Mouse (Mus musculus) CH12.LX (cell line): ENCODE measurements around the gene Gm37240. TPM values are rescaled to one million over a fixed set of nuclear protein-coding genes. Genes with fewer than 3 reads are reported as not detected.

Experiments
- DNase-seq: peaks from one replicate; pipeline ENCODE4 v3.0.0-alpha.2; 2013; ENCODE audit errors: extremely low read depth
- H3K27ac ChIP-seq: 2 replicates; pipeline ENCODE4 v1.5.1; 2012; ENCODE audit warnings: low read depth, mild to moderate bottlenecking, control low read depth, moderate library complexity; ENCODE audit not compliant: insufficient read depth
- H3K27me3 ChIP-seq: replicated peaks from 2 replicates; pipeline ENCODE3; 2012; ENCODE audit warnings: inconsistent platforms
- H3K36me3 ChIP-seq, 2 experiments: replicated peaks in 1 of 2; 2 replicates each; pipeline versions ENCODE3 to v1.6.1; 2012; ENCODE audit warnings: inconsistent platforms in 1 of 2, low read length in 1 of 2, mild to moderate bottlenecking in 1 of 2, mixed read lengths in 1 of 2, moderate library complexity in 1 of 2; ENCODE audit not compliant: control insufficient read depth in 1 of 2, insufficient read depth in 1 of 2
- H3K4me1 ChIP-seq, 2 experiments: 2 replicates each; pipeline ENCODE4 v1.6.1; 2012; ENCODE audit warnings: inconsistent platforms in 1 of 2, moderate library complexity in 1 of 2; ENCODE audit not compliant: insufficient read depth in 2 of 2, control insufficient read depth in 1 of 2
- H3K4me2 ChIP-seq: 2 replicates; pipeline ENCODE4 v1.6.1; 2012; ENCODE audit warnings: low read depth, mild to moderate bottlenecking, control low read depth; ENCODE audit not compliant: poor library complexity, insufficient read depth, severe bottlenecking
- H3K4me3 ChIP-seq, 3 experiments: fragments of 150-350 bp in 1 of 3; sonication (generic) in 1 of 3; replicated peaks in 1 of 3; 2 replicates each; pipeline versions ENCODE3 to v1.5.1; 2011 to 2012; ENCODE audit warnings: low read depth in 2 of 3, low read length in 2 of 3, mild to moderate bottlenecking in 2 of 3, moderate library complexity in 2 of 3, control low read depth in 1 of 3, improper control_type of control experiment in 1 of 3, inconsistent platforms in 1 of 3, mixed read lengths in 1 of 3; ENCODE audit not compliant: poor library complexity in 1 of 3
- H3K79me2 ChIP-seq: replicated peaks from 2 replicates; pipeline ENCODE4 v1.6.1; 2012; ENCODE audit warnings: mild to moderate bottlenecking, moderate library complexity; ENCODE audit not compliant: control insufficient read depth, poor library complexity, insufficient read depth, severe bottlenecking; ENCODE audit errors: extremely low read depth
- H3K9ac ChIP-seq: 2 replicates; pipeline ENCODE4 v1.6.1; 2012; ENCODE audit warnings: low read depth, mild to moderate bottlenecking, control low read depth, moderate library complexity; ENCODE audit not compliant: insufficient read depth
- H3K9me3 ChIP-seq: replicated peaks from 2 replicates; pipeline ENCODE3; 2012; ENCODE audit warnings: low read length, inconsistent platforms, mixed read lengths
- CHD1 ChIP-seq: IDR thresholded peaks from 2 replicates; pipeline ENCODE4 v1.6.1; 2012; ENCODE audit warnings: low read depth, low read length, improper control_type of control experiment, inconsistent platforms
- CHD2 ChIP-seq: IDR thresholded peaks from 2 replicates; pipeline ENCODE4 v1.6.1; 2011; ENCODE audit warnings: low read length, improper control_type of control experiment
- ELF1 ChIP-seq: IDR thresholded peaks from 2 replicates; pipeline ENCODE4 v1.6.1; 2014; ENCODE audit warnings: low read depth, mild to moderate bottlenecking, inconsistent platforms, low read length, improper control_type of control experiment
- EP300 ChIP-seq: IDR thresholded peaks from 2 replicates; pipeline ENCODE4 v1.6.1; 2011; ENCODE audit warnings: low read length, improper control_type of control experiment
- ETS1 ChIP-seq: conservative IDR thresholded peaks from 2 replicates; pipeline ENCODE4 v1.6.1; 2012; ENCODE audit warnings: low read depth, mild to moderate bottlenecking, inconsistent platforms, low read length, improper control_type of control experiment, moderate library complexity
- HCFC1 ChIP-seq: IDR thresholded peaks from 2 replicates; pipeline ENCODE4 v1.6.1; 2012; ENCODE audit warnings: low read depth, mild to moderate bottlenecking, inconsistent platforms, low read length, improper control_type of control experiment
- IRF4 ChIP-seq: IDR thresholded peaks from 2 replicates; pipeline ENCODE4 v1.6.1; 2014; ENCODE audit warnings: low read depth, mild to moderate bottlenecking, inconsistent platforms, low read length, improper control_type of control experiment
- JUN ChIP-seq: IDR thresholded peaks from 2 replicates; pipeline ENCODE4 v1.6.1; 2011; ENCODE audit warnings: low read depth, mild to moderate bottlenecking, low read length, improper control_type of control experiment, moderate library complexity; ENCODE audit not compliant: insufficient read depth
- JUND ChIP-seq: conservative IDR thresholded peaks from 2 replicates; pipeline ENCODE4 v1.6.1; 2011; ENCODE audit warnings: low read depth, low read length, improper control_type of control experiment
- KAT2A ChIP-seq: IDR thresholded peaks from 2 replicates; pipeline ENCODE4 v1.6.1; 2012; ENCODE audit warnings: low read length, improper control_type of control experiment, inconsistent platforms; ENCODE audit not compliant: insufficient replicate concordance
- MAX ChIP-seq: IDR thresholded peaks from 2 replicates; pipeline ENCODE4 v1.6.1; 2011; ENCODE audit warnings: low read length, improper control_type of control experiment
- MAZ ChIP-seq: IDR thresholded peaks from 2 replicates; pipeline ENCODE4 v1.6.1; 2012; ENCODE audit warnings: low read depth, mild to moderate bottlenecking, inconsistent platforms, low read length, improper control_type of control experiment, moderate library complexity
- MEF2A ChIP-seq: IDR thresholded peaks from 2 replicates; pipeline ENCODE4 v1.6.1; 2014; ENCODE audit warnings: low read depth, mild to moderate bottlenecking, inconsistent platforms, low read length, improper control_type of control experiment, borderline replicate concordance
- MXI1 ChIP-seq: IDR thresholded peaks from 2 replicates; pipeline ENCODE4 v1.6.1; 2011; ENCODE audit warnings: mild to moderate bottlenecking, low read depth, low read length, improper control_type of control experiment
- NELFE ChIP-seq: IDR thresholded peaks from 2 replicates; pipeline ENCODE4 v1.6.1; 2011; ENCODE audit warnings: low read depth, low read length, improper control_type of control experiment
- NRF1 ChIP-seq: IDR thresholded peaks from 2 replicates; pipeline ENCODE4 v1.6.1; 2014; ENCODE audit warnings: low read depth, mild to moderate bottlenecking, inconsistent platforms, low read length, improper control_type of control experiment, moderate library complexity
- PAX5 ChIP-seq: IDR thresholded peaks from 2 replicates; pipeline ENCODE4 v1.6.1; 2012; ENCODE audit warnings: low read length, inconsistent platforms, mixed read lengths
- POLR2A ChIP-seq: IDR thresholded peaks from 2 replicates; pipeline ENCODE4 v1.6.1; 2011; ENCODE audit warnings: low read depth, mild to moderate bottlenecking, improper control_type of control experiment, low read length
- POLR2AphosphoS2 ChIP-seq: IDR thresholded peaks from 2 replicates; pipeline ENCODE4 v1.6.1; 2011; ENCODE audit warnings: low read depth, low read length, improper control_type of control experiment
- RAD21 ChIP-seq: IDR thresholded peaks from 2 replicates; pipeline ENCODE4 v1.6.1; 2011; ENCODE audit warnings: low read depth, mild to moderate bottlenecking, low read length, improper control_type of control experiment, moderate library complexity
- SIN3A ChIP-seq: IDR thresholded peaks from 2 replicates; pipeline ENCODE4 v1.6.1; 2012; ENCODE audit warnings: low read length, improper control_type of control experiment, inconsistent platforms
- TCF12 ChIP-seq: IDR thresholded peaks from 2 replicates; pipeline ENCODE4 v1.6.1; 2014; ENCODE audit warnings: low read depth, mild to moderate bottlenecking, inconsistent platforms, low read length, improper control_type of control experiment
- UBTF ChIP-seq: IDR thresholded peaks from 2 replicates; pipeline ENCODE4 v1.6.1; 2012; ENCODE audit warnings: low read depth, mild to moderate bottlenecking, inconsistent platforms, low read length, improper control_type of control experiment, moderate library complexity
- ZMIZ1 ChIP-seq: IDR thresholded peaks from 2 replicates; pipeline ENCODE4 v1.6.1; 2012; ENCODE audit warnings: low read depth, mild to moderate bottlenecking, inconsistent platforms, low read length, improper control_type of control experiment
- dilution Hi-C: fragments of 300-500 bp; cut with MboI; formaldehyde crosslinking; loops from 2 replicates; pipeline ENCODE4 v1.14.3; 2020; ENCODE audit warnings: low sequenced_read_pairs; ENCODE audit not compliant: extremely low pct_unique_long_range_greater_than_20kb, extremely low pct_ligation_motif_present
- in situ Hi-C: fragments of 300-500 bp; cut with MboI; formaldehyde crosslinking; loops from 3 replicates; pipeline ENCODE4 v1.14.3; 2019; ENCODE audit warnings: low sequenced_read_pairs, low pct_ligation_motif_present, low pct_unique_long_range_greater_than_20kb, mixed read lengths
- polyA plus RNA-seq: library from polyadenylated mRNA; unstranded; fragments of >175 nt; gene quantifications from 2 replicates; pipeline ENCODE4 v1.2.1, GENCODE M21; 2012; ENCODE audit warnings: low read depth; ENCODE audit not compliant: insufficient read length
- total RNA-seq, 2 experiments: library from RNA; depleted of rRNA; stranded (reverse); fragments of 300-350 nt in 1 of 2; fragments of >200 nt in 1 of 2; gene quantifications; 2 replicates each; pipeline ENCODE4 v1.2.3; 2012 to 2014

Gm37240 gene
- total and polyA plus RNA-seq, 3 experiments, result 0.08 to 0.19 (median 0.14) TPM

GRCm38 (mm10) chr3:84654900-84655784 lies 1232.2 kb downstream of the Gm37240 start (continued):
- TF ChIP-seq MEF2A, result 0 out of 2 replicates have a peak, but pooled peaks have one; percentile 30
- peak; percentile 16 for TF ChIP-seq RAD21
- peak; percentile 54; the same call in 1 of the 2 replicates for TF ChIP-seq MAZ
- TF ChIP-seq JUN, result no peak
- TF ChIP-seq CHD2, result peak; percentile 84
- peak; percentile 63; the same call in 1 of the 2 replicates for TF ChIP-seq IRF4
- peak; percentile 21; the same call in 1 of the 2 replicates for TF ChIP-seq TCF12
- TF ChIP-seq EP300, result peak; percentile 60
- no peak; the same call in 1 of the 2 replicates for TF ChIP-seq NELFE
- peak; percentile 24; the same call in 1 of the 2 replicates for TF ChIP-seq ETS1
- no peak; the same call in 1 of the 2 replicates for TF ChIP-seq CHD1

GRCm38 (mm10) chr3:84654246-84654826 lies 1233.0 kb downstream of the Gm37240 start:
- H3K4me1 ChIP-seq, result peaks cover 9 to 39% of the 10 kb centered on the region in 2 experiments
- no peak for TF ChIP-seq MEF2A
- no peak; the same call in 1 of the 2 replicates for TF ChIP-seq POLR2AphosphoS2
- 0 out of 2 replicates have a peak, but pooled peaks have one; percentile 37 for TF ChIP-seq NRF1
- TF ChIP-seq HCFC1, result peak; percentile 49
- TF ChIP-seq RAD21, result no peak
- TF ChIP-seq ETS1, result 0 out of 2 replicates have a peak, but pooled peaks have one; percentile 18
- TF ChIP-seq MXI1, result peak; percentile 34; the same call in 1 of the 2 replicates
- TF ChIP-seq PAX5, result no peak
- TF ChIP-seq CHD1, result 0 out of 2 replicates have a peak, but pooled peaks have one; percentile 5
- TF ChIP-seq CHD2, result 0 out of 2 replicates have a peak, but pooled peaks have one; percentile 19
- TF ChIP-seq ZMIZ1, result 0 out of 2 replicates have a peak, but pooled peaks have one; percentile 29
- TF ChIP-seq JUND, result no peak
- TF ChIP-seq ELF1, result peak; percentile 73; the same call in 1 of the 2 replicates
- TF ChIP-seq UBTF, result no peak
- TF ChIP-seq NELFE, result 0 out of 2 replicates have a peak, but pooled peaks have one; percentile 17
- 0 out of 2 replicates have a peak, but pooled peaks have one; percentile 24 for TF ChIP-seq EP300
- TF ChIP-seq SIN3A, result 0 out of 2 replicates have a peak, but pooled peaks have one; percentile 51
- peak; percentile 42; the same call in 1 of the 2 replicates for TF ChIP-seq POLR2A
- TF ChIP-seq MAX, result 0 out of 2 replicates have a peak, but pooled peaks have one; percentile 50
- no peak for TF ChIP-seq IRF4
- no peak; the same call in 1 of the 2 replicates for TF ChIP-seq TCF12
- TF ChIP-seq KAT2A, result 0 out of 2 replicates have a peak, but pooled peaks have one; percentile 19
- peak overlapping the region; percentile 99 for H3K27ac ChIP-seq
- peak overlapping the region; percentile 72 for H3K9ac ChIP-seq
- H3K9me3 ChIP-seq, result peaks cover 16% of the 10 kb centered on the region
- peaks cover 20% of the 10 kb centered on the region for H3K79me2 ChIP-seq
- dilution Hi-C loops, result no loop called here
- H3K4me2 ChIP-seq, result peak overlapping the region; percentile 98
- DNase-seq, result peak; percentile 70
- no peaks in the 10 kb centered on the region for H3K27me3 ChIP-seq
- H3K36me3 ChIP-seq, result peaks cover 5 to 11% of the 10 kb centered on the region in 2 experiments
- peak overlapping the region; percentile 55 to 58 (median 57) for H3K4me3 ChIP-seq
- in situ Hi-C loops, result loop anchor here (5.0 to 25.0 kb wide), 2 partner anchors 33 to 317 kb away; no protein-coding TSS in a partner anchor
